ENCODE assay signal across 12 mouse cellular contexts in the genomic region with DNA sequence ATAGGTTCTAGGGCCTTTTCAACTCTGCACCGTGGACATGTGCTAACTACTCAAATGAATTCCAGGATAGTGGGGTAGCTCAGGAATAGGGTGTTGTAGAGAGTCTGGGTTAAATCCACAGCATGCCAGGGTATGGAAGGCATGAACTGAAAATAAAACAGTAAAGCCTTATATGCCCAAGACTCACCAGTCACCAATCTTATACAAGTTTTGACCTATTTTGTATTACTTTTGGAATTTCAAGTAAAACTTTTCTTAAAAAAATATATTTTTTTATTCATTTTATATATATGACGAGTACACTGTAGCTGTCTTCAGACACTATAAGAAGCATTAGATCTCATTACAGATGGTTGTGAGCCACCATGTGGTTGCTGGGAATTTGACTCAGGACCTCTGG. TPM values are rescaled to one million over a fixed set of nuclear protein-coding genes. Genes with fewer than 3 reads are reported as not detected.
DNase-seq lines count a peak whose midpoint lies in the region; ATAC-seq lines count a peak whose summit lies in the region.
"Had no signal": no experiment of that assay in that cellular context is flagged by ENCODE, and none has a peak within 500 bp of the region (broad histone marks: within the 10 kb centered on the region; RNA-seq: fewer than 3 reads in every experiment).

No protein-coding gene starts in this region.

- peak overlapping the region; percentile 41 for H3K4me3 ChIP-seq in heart, embryonic 13.5 days
- peak overlapping the region; percentile 36 for H3K4me3 ChIP-seq in lung, embryonic 16.5 days (ENCODE audit: low read length)
- no peak overlapping the region for H3K4me3 ChIP-seq in intestine, embryonic 16.5 days (ENCODE audit: low read length)
- H3K4me3 ChIP-seq: forebrain, embryonic 13.5 days had no signal

- H3K4me1 ChIP-seq in heart, embryonic 13.5 days = peaks cover 58% of the 10 kb centered on the region
- peaks cover 18% of the 10 kb centered on the region for H3K4me1 ChIP-seq in lung, embryonic 16.5 days (replicated peaks; ENCODE audit: control insufficient read depth, insufficient read depth, low read length)
- H3K4me1 ChIP-seq in intestine, embryonic 16.5 days (ENCODE audit: control insufficient read depth, insufficient read depth, low read length) = peaks cover 14% of the 10 kb centered on the region; the same call in 1 of the 2 replicates

- WGBS in heart, embryonic 13.5 days = 48% methylated on average over 2 of the region's 2 CpGs
- 33% methylated on average over 2 of the region's 2 CpGs for WGBS in lung, embryonic 16.5 days
- 42% methylated on average over 2 of the region's 2 CpGs for WGBS in intestine, embryonic 16.5 days

- H3K4me2 ChIP-seq in heart, embryonic 13.5 days = peak overlapping the region; percentile 67
- H3K4me2 ChIP-seq in lung, embryonic 16.5 days (ENCODE audit: low read depth, low read length) = peak overlapping the region; percentile 53
- H3K4me2 ChIP-seq in intestine, embryonic 16.5 days (ENCODE audit: low read depth, low read length) = peak overlapping the region; percentile 34; the same call in 1 of the 2 replicates
- H3K4me2 ChIP-seq: forebrain, embryonic 13.5 days had no signal

- H3K9ac ChIP-seq in heart, embryonic 13.5 days = no peak overlapping the region
- H3K9ac ChIP-seq in lung, embryonic 16.5 days (ENCODE audit: low read length) = peak overlapping the region; percentile 43; the same call in 1 of the 2 replicates
- H3K9ac ChIP-seq in intestine, embryonic 16.5 days (ENCODE audit: low read depth, low read length) = no peak overlapping the region
- H3K9ac ChIP-seq: forebrain, embryonic 13.5 days had no signal

- ATAC-seq in heart, embryonic 13.5 days (ENCODE audit: extremely low read depth, insufficient number of reproducible peaks, low FRiP score, low TSS enrichment) = no peak
- no peak for ATAC-seq in lung, embryonic 16.5 days (ENCODE audit: low read depth)
- ATAC-seq in intestine, embryonic 16.5 days = 0 out of 2 replicates have a peak, but pooled peaks have one; percentile 49

- peak overlapping the region; percentile 56; the same call in 1 of the 2 replicates for H3K27ac ChIP-seq in heart, embryonic 13.5 days (replicated peaks)
- peak overlapping the region; percentile 56 for H3K27ac ChIP-seq in lung, embryonic 16.5 days (ENCODE audit: low read length)
- H3K27ac ChIP-seq in intestine, embryonic 16.5 days (ENCODE audit: low read length) = no peak overlapping the region
- H3K27ac ChIP-seq: forebrain, embryonic 13.5 days had no signal

- H3K27me3 ChIP-seq in heart, embryonic 13.5 days (replicated peaks) = no peaks in the 10 kb centered on the region
- no peaks in the 10 kb centered on the region for H3K27me3 ChIP-seq in lung, embryonic 16.5 days (ENCODE audit: control insufficient read depth, insufficient read depth, low read depth, low read length)
- no peaks in the 10 kb centered on the region for H3K27me3 ChIP-seq in intestine, embryonic 16.5 days (replicated peaks; ENCODE audit: control insufficient read depth, insufficient read depth, low read length)
- H3K27me3 ChIP-seq: forebrain, embryonic 13.5 days had no signal

- H3K9me3 ChIP-seq in heart, embryonic 13.5 days = no peaks in the 10 kb centered on the region
- H3K9me3 ChIP-seq in lung, embryonic 16.5 days (ENCODE audit: control insufficient read depth, low read length) = no peaks in the 10 kb centered on the region
- no peaks in the 10 kb centered on the region for H3K9me3 ChIP-seq in intestine, embryonic 16.5 days (ENCODE audit: control insufficient read depth, low read length)
- H3K9me3 ChIP-seq: forebrain, embryonic 13.5 days had no signal

- H3K36me3 ChIP-seq in heart, embryonic 13.5 days = peaks cover 10% of the 10 kb centered on the region
- H3K36me3 ChIP-seq in lung, embryonic 16.5 days (ENCODE audit: control insufficient read depth, insufficient read depth, low read length) = no peaks in the 10 kb centered on the region
- H3K36me3 ChIP-seq in intestine, embryonic 16.5 days (ENCODE audit: control insufficient read depth, insufficient read depth, low read length) = no peaks in the 10 kb centered on the region

- no peak for DNase-seq in heart, postnatal 14 days
- DNase-seq in lung, postnatal 14 days = no peak
- peak; percentile 35 for DNase-seq in naive thymus-derived CD4-positive, alpha-beta T cell, adult 2 months (ENCODE audit: low read depth)
- DNase-seq in adrenal gland, postnatal 25 days = no peak
- DNase-seq in right cerebral cortex, postnatal 10 days (ENCODE audit: low spot score in 2 of 2) = no peak

- intact Hi-C loops in heart, postnatal 14 days (cut with DNase I) = no loop called here

RNA-seq across cellular contexts. Expression of a gene that starts 4.2 kb away (rescaled TPM):
- 26.3 and 28.2 TPM in 2 replicates for polyA plus RNA-seq in heart, embryonic 13.5 days (2015; fragmentation: Nextera tagmentation; extraction: Ambion mirVana)
- total RNA-seq in heart, postnatal 14 days (2021) = 10 to 100 TPM; 16.9 to 17.3 TPM
- polyA plus RNA-seq in lung, embryonic 16.5 days (2015; fragmentation: Nextera tagmentation; extraction: Ambion mirVana) = 35.5 and 37.6 TPM in 2 replicates
- 21.6 and 22.4 TPM in 2 replicates for polyA plus RNA-seq in intestine, embryonic 16.5 days (2015; fragmentation: Nextera tagmentation; extraction: Ambion mirVana)
- 16.4 and 22.7 TPM in 2 replicates for total RNA-seq in adrenal gland, postnatal 25 days (2021)

RNA-seq across cellular contexts. Expression of a gene that starts 21.1 kb away (rescaled TPM):
- 19.1 TPM in 2 replicates for polyA plus RNA-seq in heart, embryonic 13.5 days (2015; fragmentation: Nextera tagmentation; extraction: Ambion mirVana)
- total RNA-seq in heart, postnatal 14 days (2021) = 10 to 100 TPM; 17.2 to 19.5 TPM
- polyA plus RNA-seq in lung, embryonic 16.5 days (2015; fragmentation: Nextera tagmentation; extraction: Ambion mirVana) = 18.2 and 19.3 TPM in 2 replicates
- polyA plus RNA-seq in intestine, embryonic 16.5 days (2015; fragmentation: Nextera tagmentation; extraction: Ambion mirVana) = 20.1 and 21.9 TPM in 2 replicates
- 11.7 and 13.4 TPM in 2 replicates for total RNA-seq in adrenal gland, postnatal 25 days (2021)

RNA-seq across cellular contexts. Expression of a gene that starts 53.0 kb away (rescaled TPM):
- polyA plus RNA-seq in heart, embryonic 13.5 days (2015; fragmentation: Nextera tagmentation; extraction: Ambion mirVana) = not detected in 2 replicates
- total RNA-seq in heart, postnatal 14 days (2021) = under 1 TPM in 1 of 2 experiments, not detected in 1; 0.93 TPM
- 3.9 and 7.4 TPM in 2 replicates for polyA plus RNA-seq in lung, embryonic 16.5 days (2015; fragmentation: Nextera tagmentation; extraction: Ambion mirVana)
- 0.57 TPM in 1 of 2 replicates, not detected in the other for polyA plus RNA-seq in intestine, embryonic 16.5 days (2015; fragmentation: Nextera tagmentation; extraction: Ambion mirVana)
- total RNA-seq in adrenal gland, postnatal 25 days (2021) = not detected in 2 replicates
- total RNA-seq: layer of hippocampus, adult 8-10 months; liver, adult 2 months; monocyte, adult 5-6 weeks had no signal
- polyA plus RNA-seq: liver, adult 2 months had no signal
